Mouse (Mus musculus): Measurements from ENCODE around the gene Rnf34.

Rnf34 gene

GRCm38 (mm10) chr5:122872626-122873025, 22.8 kb downstream of the Rnf34 start:
- ATAC-seq (ENCODE audit: low TSS enrichment), result no peak

GRCm38 (mm10) chr5:122873573-122873972, 23.7 kb downstream of the Rnf34 start:
- ATAC-seq (ENCODE audit: low TSS enrichment), result no peak

- no peak for ATAC-seq (ENCODE audit: low TSS enrichment)
These were observed 24.5 kb downstream of the Rnf34 start for GRCm38 (mm10) chr5:122874359-122874758.

GRCm38 (mm10) chr5:122876671-122877070, 26.8 kb downstream of the Rnf34 start:
- ATAC-seq (ENCODE audit: low TSS enrichment), result no peak

GRCm38 (mm10) chr5:122880241-122880980, 30.6 kb downstream of the Rnf34 start:
- ATAC-seq (ENCODE audit: low TSS enrichment), result no peak

- ATAC-seq (ENCODE audit: low TSS enrichment), result peak; percentile 90
These were observed 31.5 kb downstream of the Rnf34 start for GRCm38 (mm10) chr5:122881313-122881712.

- no peak for ATAC-seq (ENCODE audit: low TSS enrichment)
These were observed 32.6 kb downstream of the Rnf34 start for GRCm38 (mm10) chr5:122882256-122883050.

GRCm38 (mm10) chr5:122883237-122883636, 33.4 kb downstream of the Rnf34 start:
- no peak for ATAC-seq (ENCODE audit: low TSS enrichment)

- ATAC-seq (ENCODE audit: low TSS enrichment), result no peak
These were observed 33.9 kb downstream of the Rnf34 start for GRCm38 (mm10) chr5:122883652-122884235.

GRCm38 (mm10) chr5:122884594-122885348, 34.9 kb downstream of the Rnf34 start:
- ATAC-seq (ENCODE audit: low TSS enrichment), result no peak

- ATAC-seq (ENCODE audit: low TSS enrichment), result no peak
These were observed 37.2 kb downstream of the Rnf34 start for GRCm38 (mm10) chr5:122887033-122887432.

GRCm38 (mm10) chr5:122887926-122888611, 38.2 kb downstream of the Rnf34 start:
- no peak for ATAC-seq (ENCODE audit: low TSS enrichment)

- ATAC-seq (ENCODE audit: low TSS enrichment), result no peak
These were observed 38.9 kb downstream of the Rnf34 start for GRCm38 (mm10) chr5:122888612-122889214.

- no peak for ATAC-seq (ENCODE audit: low TSS enrichment)
These were observed 40.5 kb downstream of the Rnf34 start for GRCm38 (mm10) chr5:122890396-122890795.

- ATAC-seq (ENCODE audit: low TSS enrichment), result no peak
These were observed 43.4 kb downstream of the Rnf34 start for GRCm38 (mm10) chr5:122893270-122893669.

- peak; percentile 67; the same call in 1 of the 2 replicates for ATAC-seq (ENCODE audit: low TSS enrichment)
These were observed 44.3 kb downstream of the Rnf34 start for GRCm38 (mm10) chr5:122894007-122894637.

- no peak for ATAC-seq (ENCODE audit: low TSS enrichment)
These were observed 45.0 kb downstream of the Rnf34 start for GRCm38 (mm10) chr5:122894821-122895220.

GRCm38 (mm10) chr5:122898153-122898552, 48.3 kb downstream of the Rnf34 start:
- no peak for ATAC-seq (ENCODE audit: low TSS enrichment)

GRCm38 (mm10) chr5:122898963-122899776, 49.3 kb downstream of the Rnf34 start:
- ATAC-seq (ENCODE audit: low TSS enrichment), result no peak

Measured in frontal cortex, adult (tissue).